Mouse (Mus musculus): ENCODE measurements at regions not wholly inside any gene's neighbourhood (a gene's known extent, or its start where the extent isn't known, plus 50 kb on each side); places are given as distances from the start of the nearest gene placed in this dataset.

DNA sequence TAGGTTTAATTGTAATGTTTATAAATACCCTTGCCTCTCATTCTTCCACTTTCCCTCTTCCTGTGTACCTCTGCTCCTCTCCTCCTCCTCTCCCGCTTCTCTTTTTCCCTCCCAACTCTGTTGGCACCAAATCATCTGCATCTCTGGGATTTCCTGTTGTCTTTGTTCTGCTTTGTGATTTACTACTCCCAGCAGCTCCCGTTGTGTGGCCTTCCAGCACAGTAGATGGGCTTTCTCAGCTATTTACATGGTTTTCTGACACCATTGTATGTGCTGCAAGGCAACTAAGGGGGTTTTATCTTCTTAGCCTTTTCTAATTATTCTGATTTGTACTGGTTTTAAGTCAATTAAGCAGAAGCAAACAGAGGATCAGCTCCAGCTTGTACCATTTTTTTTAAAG is 1326.1 kb downstream of the Diaph3 start:
- Histone ChIP-seq H3K36me3 (no peaks in the 10 kb centered on the region), H3K9me3 (no peaks in the 10 kb centered on the region), H3K27me3 (replicated peaks) (no peaks in the 10 kb centered on the region), H3K4me2 (no peak overlapping the region), H3K27ac (replicated peaks) (no peak overlapping the region), H3K4me3 (no peak overlapping the region), H3K4me1 (no peaks in the 10 kb centered on the region), H3K9ac (no peak overlapping the region)
- no peak for ATAC-seq (ENCODE audit: extremely low read depth, insufficient number of reproducible peaks, low FRiP score, low TSS enrichment)
- WGBS, result 39% methylated on average over 2 of the region's 2 CpGs

DNA sequence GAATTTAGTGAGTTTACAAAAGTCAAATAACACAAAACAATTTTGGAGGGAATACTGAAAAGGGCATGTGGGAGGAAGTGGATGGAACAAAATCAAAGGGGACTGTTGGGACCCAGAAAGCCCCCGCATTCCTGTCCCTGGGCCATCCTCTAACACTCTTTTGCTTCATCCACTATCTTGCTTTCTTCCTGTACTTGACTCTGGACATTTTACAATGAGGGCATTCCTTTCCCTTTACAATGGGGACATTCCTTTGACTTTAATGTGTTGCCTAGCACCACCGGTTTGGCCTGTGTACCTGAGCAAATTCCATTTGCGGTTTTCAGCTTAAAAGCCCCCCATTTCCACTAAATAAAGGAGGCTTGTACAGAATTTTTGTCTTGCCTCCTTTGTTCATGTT is 1341.0 kb downstream of the Pcdh17 start:
- Histone ChIP-seq H3K4me2 (no peak overlapping the region), H3K36me3 (no peaks in the 10 kb centered on the region), H3K4me1 (no peaks in the 10 kb centered on the region), H3K27ac (replicated peaks) (no peak overlapping the region), H3K4me3 (no peak overlapping the region), H3K9ac (no peak overlapping the region), H3K27me3 (replicated peaks) (no peaks in the 10 kb centered on the region), H3K9me3 (no peaks in the 10 kb centered on the region)
- 59% methylated on average over 3 of the region's 3 CpGs for WGBS
- ATAC-seq (ENCODE audit: extremely low read depth, insufficient number of reproducible peaks, low FRiP score, low TSS enrichment), result no peak

DNA sequence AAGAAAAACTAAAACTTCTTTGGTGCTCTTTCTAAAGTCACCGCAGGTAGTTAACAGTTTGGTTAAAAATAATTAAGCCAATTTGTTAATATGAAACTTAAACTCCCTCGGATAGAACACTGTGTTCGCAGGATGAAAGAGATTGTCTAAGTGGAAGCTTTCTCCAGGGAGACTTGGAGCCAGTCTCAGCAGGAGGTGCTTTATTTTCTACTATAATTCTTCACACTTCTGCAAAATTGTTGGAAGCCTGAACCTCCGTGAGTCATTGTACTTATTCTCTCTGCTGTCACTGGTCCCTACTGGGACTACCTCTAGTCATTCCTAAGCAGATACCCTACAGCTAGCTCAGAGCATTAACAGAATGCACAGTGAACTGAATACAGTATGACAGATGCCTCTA is 1327.3 kb downstream of the Pcdh17 start:
- H3K36me3 ChIP-seq, result no peaks in the 10 kb centered on the region
- no peaks in the 10 kb centered on the region for H3K27me3 ChIP-seq (replicated peaks)
- 64% methylated on average over 4 of the region's 4 CpGs for WGBS
- H3K27ac ChIP-seq (replicated peaks), result no peak overlapping the region
- no peak overlapping the region for H3K4me3 ChIP-seq
- no peaks in the 10 kb centered on the region for H3K4me1 ChIP-seq
- no peak overlapping the region for H3K9ac ChIP-seq
- H3K9me3 ChIP-seq, result no peaks in the 10 kb centered on the region
- ATAC-seq (ENCODE audit: extremely low read depth, insufficient number of reproducible peaks, low FRiP score, low TSS enrichment), result no peak
- H3K4me2 ChIP-seq, result no peak overlapping the region

DNA sequence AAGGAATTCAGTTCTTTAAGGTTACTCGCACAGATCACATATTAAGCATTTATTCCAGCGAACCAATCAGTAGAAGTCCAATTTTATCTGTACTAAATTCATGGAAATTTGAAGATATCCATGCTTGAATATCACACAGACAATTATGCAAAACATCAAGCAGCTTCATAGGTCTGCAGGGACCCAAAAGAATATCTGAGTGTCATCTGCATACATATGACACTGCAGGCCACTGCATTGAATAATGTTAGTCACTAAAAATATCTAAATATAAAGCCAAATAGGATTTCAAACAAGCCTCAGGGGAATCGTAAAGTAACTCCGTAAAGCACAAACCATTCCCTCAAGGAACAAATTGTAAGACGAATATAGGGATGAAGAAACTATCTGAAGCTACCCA is 1324.9 kb downstream of the Pcdh17 start:
- no peak for ATAC-seq (ENCODE audit: extremely low read depth, insufficient number of reproducible peaks, low FRiP score, low TSS enrichment)
- 79% methylated on average over 5 of the region's 5 CpGs for WGBS
- Histone ChIP-seq H3K4me2 (no peak overlapping the region), H3K27me3 (replicated peaks) (no peaks in the 10 kb centered on the region), H3K9me3 (no peaks in the 10 kb centered on the region), H3K4me3 (no peak overlapping the region), H3K9ac (no peak overlapping the region), H3K27ac (replicated peaks) (no peak overlapping the region), H3K36me3 (no peaks in the 10 kb centered on the region), H3K4me1 (no peaks in the 10 kb centered on the region)

DNA sequence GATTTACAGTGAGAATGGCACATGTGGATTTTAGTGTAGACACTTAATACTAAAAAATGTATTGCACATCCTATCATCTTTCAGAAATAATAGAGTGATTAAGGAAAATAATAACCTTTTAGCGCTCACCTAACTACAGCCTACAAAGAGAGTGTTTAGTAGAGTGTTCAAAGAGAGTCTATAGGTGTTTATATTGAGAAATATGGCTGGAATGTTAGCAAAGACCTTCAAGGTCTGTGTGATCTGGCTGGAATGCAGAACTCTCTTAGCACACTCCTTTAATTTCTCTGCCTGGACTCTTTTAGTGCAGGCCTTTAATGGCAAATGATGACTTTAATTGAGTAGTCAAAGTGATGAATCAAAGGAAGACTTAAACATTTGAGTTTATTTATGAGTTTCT is 1314.0 kb downstream of the Pcdh17 start:
- Histone ChIP-seq H3K4me2 (no peak overlapping the region), H3K9me3 (no peaks in the 10 kb centered on the region), H3K27me3 (replicated peaks) (no peaks in the 10 kb centered on the region), H3K27ac (replicated peaks) (no peak overlapping the region), H3K4me3 (no peak overlapping the region), H3K36me3 (no peaks in the 10 kb centered on the region), H3K9ac (no peak overlapping the region), H3K4me1 (no peaks in the 10 kb centered on the region)
- no peak for ATAC-seq (ENCODE audit: extremely low read depth, insufficient number of reproducible peaks, low FRiP score, low TSS enrichment)
- 83% methylated on average over 1 of the region's 1 CpGs for WGBS

DNA sequence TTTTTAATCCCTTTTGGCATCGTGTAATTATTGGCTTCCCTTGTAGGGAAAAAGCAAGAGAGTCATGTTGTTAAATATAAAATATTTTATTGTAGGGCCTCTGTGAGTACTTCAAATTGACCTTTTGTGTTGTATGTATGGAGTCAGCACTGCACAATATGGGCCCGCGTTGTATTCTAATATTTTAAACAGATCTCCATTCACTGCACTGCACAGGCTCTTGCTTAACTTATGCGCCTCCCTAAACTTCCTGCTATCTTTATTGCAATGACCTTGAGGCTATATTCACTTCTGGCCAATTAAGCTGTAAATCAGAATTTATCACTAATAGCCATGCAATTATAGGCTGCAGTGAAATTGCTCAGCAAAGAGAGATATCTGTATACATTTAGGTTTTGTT is 1295.2 kb downstream of the Pcdh17 start:
- Histone ChIP-seq H3K27me3 (replicated peaks) (no peaks in the 10 kb centered on the region), H3K4me3 (no peak overlapping the region), H3K4me1 (no peaks in the 10 kb centered on the region), H3K4me2 (no peak overlapping the region), H3K9me3 (no peaks in the 10 kb centered on the region), H3K36me3 (no peaks in the 10 kb centered on the region), H3K9ac (no peak overlapping the region), H3K27ac (replicated peaks) (no peak overlapping the region)
- no peak for ATAC-seq (ENCODE audit: extremely low read depth, insufficient number of reproducible peaks, low FRiP score, low TSS enrichment)
- WGBS, result 86% methylated on average over 4 of the region's 4 CpGs
